Mouse (Mus musculus): Measurements from ENCODE around the gene Icam2. TPM values are rescaled to one million over a fixed set of nuclear protein-coding genes. Genes with fewer than 3 reads are reported as not detected.

Gene Icam2
- polyA plus RNA-seq, 1 experiment from 2014 or later, result 24.5 TPM

GRCm38 (mm10) chr11:106365366-106365765, 22.5 kb downstream of the Icam2 start, which contains the start of gene Prr29:
Gene Prr29 (plus strand): TSS chr11:106365472.
- Histone ChIP-seq H3K9me3 (ENCODE audit: control insufficient read depth, low read length) (no peaks in the 10 kb centered on the region), H3K4me3 (ENCODE audit: low read depth, low read length) (no peak within 1 kb of the TSS), H3K4me1 (ENCODE audit: control insufficient read depth, insufficient read depth, low read length) (no peaks in the 10 kb centered on the region), H3K27me3 (ENCODE audit: control insufficient read depth, insufficient read depth, low read length) (no peaks in the 10 kb centered on the region), H3K4me2 (ENCODE audit: low read depth, severe bottlenecking) (0 out of 2 replicates have a peak within 1 kb of the TSS, but pooled peaks have one; percentile 1), H3K36me3 (ENCODE audit: control insufficient read depth, insufficient read depth, low read length) (no peaks in the 10 kb centered on the region), H3K27ac (replicated peaks; ENCODE audit: low read depth, low read length) (no peak within 1 kb of the TSS), H3K9ac (ENCODE audit: low read length) (no peak within 1 kb of the TSS; the same call in 1 of the 2 replicates)
- no peak for DNase-seq (ENCODE audit: low spot score)
- ATAC-seq (ENCODE audit: insufficient number of reproducible peaks, low FRiP score, low TSS enrichment, low read depth), result no peak
- WGBS, result 45% methylated on average over 10 of the region's 10 CpGs

GRCm38 (mm10) chr11:106364712-106365111, 23.2 kb downstream of the Icam2 start:
- H3K4me3 ChIP-seq (ENCODE audit: low read depth, low read length), result no peak overlapping the region
- no peaks in the 10 kb centered on the region for H3K27me3 ChIP-seq (ENCODE audit: control insufficient read depth, insufficient read depth, low read length)
- no peaks in the 10 kb centered on the region for H3K4me1 ChIP-seq (ENCODE audit: control insufficient read depth, insufficient read depth, low read length)
- DNase-seq (ENCODE audit: low spot score), result no peak
- WGBS, result 10% methylated on average over 11 of the region's 11 CpGs
- H3K9me3 ChIP-seq (ENCODE audit: control insufficient read depth, low read length), result no peaks in the 10 kb centered on the region
- no peak for ATAC-seq (ENCODE audit: insufficient number of reproducible peaks, low FRiP score, low TSS enrichment, low read depth)
- no peak overlapping the region for H3K27ac ChIP-seq (replicated peaks; ENCODE audit: low read depth, low read length)
- H3K36me3 ChIP-seq (ENCODE audit: control insufficient read depth, insufficient read depth, low read length), result no peaks in the 10 kb centered on the region
- H3K4me2 ChIP-seq (ENCODE audit: low read depth, severe bottlenecking), result 0 out of 2 replicates have a peak overlapping the region, but pooled peaks have one; percentile 1
- H3K9ac ChIP-seq (ENCODE audit: low read length), result no peak overlapping the region; the same call in 1 of the 2 replicates

GRCm38 (mm10) chr11:106359350-106359749, 28.5 kb downstream of the Icam2 start:
- no peak overlapping the region for H3K4me2 ChIP-seq (ENCODE audit: low read depth, severe bottlenecking)
- no peak overlapping the region for H3K27ac ChIP-seq (replicated peaks; ENCODE audit: low read depth, low read length)
- no peaks in the 10 kb centered on the region for H3K27me3 ChIP-seq (ENCODE audit: control insufficient read depth, insufficient read depth, low read length)
- H3K36me3 ChIP-seq (ENCODE audit: control insufficient read depth, insufficient read depth, low read length), result no peaks in the 10 kb centered on the region
- no peaks in the 10 kb centered on the region for H3K4me1 ChIP-seq (ENCODE audit: control insufficient read depth, insufficient read depth, low read length)
- WGBS, result 25% methylated on average over 5 of the region's 5 CpGs
- peak; percentile 65 for DNase-seq (ENCODE audit: low spot score)
- no peak for ATAC-seq (ENCODE audit: insufficient number of reproducible peaks, low FRiP score, low TSS enrichment, low read depth)
- H3K9ac ChIP-seq (ENCODE audit: low read length), result no peak overlapping the region
- no peaks in the 10 kb centered on the region for H3K9me3 ChIP-seq (ENCODE audit: control insufficient read depth, low read length)
- no peak overlapping the region for H3K4me3 ChIP-seq (ENCODE audit: low read depth, low read length)

- Histone ChIP-seq H3K4me3 (ENCODE audit: low read depth, low read length) (no peak overlapping the region), H3K4me2 (ENCODE audit: low read depth, severe bottlenecking) (no peak overlapping the region), H3K9ac (ENCODE audit: low read length) (no peak overlapping the region), H3K27me3 (ENCODE audit: control insufficient read depth, insufficient read depth, low read length) (no peaks in the 10 kb centered on the region), H3K9me3 (ENCODE audit: control insufficient read depth, low read length) (no peaks in the 10 kb centered on the region), H3K4me1 (ENCODE audit: control insufficient read depth, insufficient read depth, low read length) (no peaks in the 10 kb centered on the region), H3K36me3 (ENCODE audit: control insufficient read depth, insufficient read depth, low read length) (no peaks in the 10 kb centered on the region), H3K27ac (replicated peaks; ENCODE audit: low read depth, low read length) (no peak overlapping the region)
- ATAC-seq (ENCODE audit: insufficient number of reproducible peaks, low FRiP score, low TSS enrichment, low read depth), result no peak
- 60% methylated on average over 19 of the region's 19 CpGs for WGBS
- DNase-seq (ENCODE audit: low spot score), result no peak
These were observed 32.3 kb downstream of the Icam2 start for GRCm38 (mm10) chr11:106355382-106356128.

GRCm38 (mm10) chr11:106354181-106354580, 33.7 kb downstream of the Icam2 start:
- no peak overlapping the region for H3K9ac ChIP-seq (ENCODE audit: low read length)
- no peaks in the 10 kb centered on the region for H3K9me3 ChIP-seq (ENCODE audit: control insufficient read depth, low read length)
- H3K36me3 ChIP-seq (ENCODE audit: control insufficient read depth, insufficient read depth, low read length), result no peaks in the 10 kb centered on the region
- no peaks in the 10 kb centered on the region for H3K4me1 ChIP-seq (ENCODE audit: control insufficient read depth, insufficient read depth, low read length)
- DNase-seq (ENCODE audit: low spot score), result no peak
- H3K4me3 ChIP-seq (ENCODE audit: low read depth, low read length), result no peak overlapping the region
- H3K27me3 ChIP-seq (ENCODE audit: control insufficient read depth, insufficient read depth, low read length), result no peaks in the 10 kb centered on the region
- ATAC-seq (ENCODE audit: insufficient number of reproducible peaks, low FRiP score, low TSS enrichment, low read depth), result no peak
- WGBS, result 60% methylated on average over 1 of the region's 1 CpGs
- no peak overlapping the region for H3K4me2 ChIP-seq (ENCODE audit: low read depth, severe bottlenecking)
- no peak overlapping the region for H3K27ac ChIP-seq (replicated peaks; ENCODE audit: low read depth, low read length)

GRCm38 (mm10) chr11:106353188-106353587, 34.7 kb downstream of the Icam2 start, which contains the start of gene Scn4a:
Gene Scn4a (minus strand): TSS chr11:106353288.
- Histone ChIP-seq H3K36me3 (ENCODE audit: control insufficient read depth, insufficient read depth, low read length) (no peaks in the 10 kb centered on the region), H3K4me2 (ENCODE audit: low read depth, severe bottlenecking) (no peak within 1 kb of the TSS), H3K27ac (replicated peaks; ENCODE audit: low read depth, low read length) (no peak within 1 kb of the TSS), H3K4me1 (ENCODE audit: control insufficient read depth, insufficient read depth, low read length) (no peaks in the 10 kb centered on the region), H3K9ac (ENCODE audit: low read length) (no peak within 1 kb of the TSS), H3K4me3 (ENCODE audit: low read depth, low read length) (no peak within 1 kb of the TSS), H3K9me3 (ENCODE audit: control insufficient read depth, low read length) (no peaks in the 10 kb centered on the region), H3K27me3 (ENCODE audit: control insufficient read depth, insufficient read depth, low read length) (no peaks in the 10 kb centered on the region)
- ATAC-seq (ENCODE audit: insufficient number of reproducible peaks, low FRiP score, low TSS enrichment, low read depth), result no peak
- 86% methylated on average over 12 of the region's 12 CpGs for WGBS
- DNase-seq (ENCODE audit: low spot score), result no peak

GRCm38 (mm10) chr11:106351941-106352340, 35.9 kb downstream of the Icam2 start:
- ATAC-seq (ENCODE audit: insufficient number of reproducible peaks, low FRiP score, low TSS enrichment, low read depth), result no peak
- Histone ChIP-seq H3K9me3 (ENCODE audit: control insufficient read depth, low read length) (no peaks in the 10 kb centered on the region), H3K27me3 (ENCODE audit: control insufficient read depth, insufficient read depth, low read length) (no peaks in the 10 kb centered on the region), H3K4me1 (ENCODE audit: control insufficient read depth, insufficient read depth, low read length) (no peaks in the 10 kb centered on the region), H3K9ac (ENCODE audit: low read length) (no peak overlapping the region), H3K27ac (replicated peaks; ENCODE audit: low read depth, low read length) (no peak overlapping the region), H3K36me3 (ENCODE audit: control insufficient read depth, insufficient read depth, low read length) (no peaks in the 10 kb centered on the region), H3K4me3 (ENCODE audit: low read depth, low read length) (no peak overlapping the region), H3K4me2 (ENCODE audit: low read depth, severe bottlenecking) (no peak overlapping the region)
- DNase-seq (ENCODE audit: low spot score), result no peak
- 74% methylated on average over 4 of the region's 4 CpGs for WGBS

GRCm38 (mm10) chr11:106351253-106351652, 36.6 kb downstream of the Icam2 start:
- DNase-seq (ENCODE audit: low spot score), result no peak
- Histone ChIP-seq H3K27me3 (ENCODE audit: control insufficient read depth, insufficient read depth, low read length) (no peaks in the 10 kb centered on the region), H3K4me2 (ENCODE audit: low read depth, severe bottlenecking) (no peak overlapping the region), H3K4me3 (ENCODE audit: low read depth, low read length) (no peak overlapping the region), H3K36me3 (ENCODE audit: control insufficient read depth, insufficient read depth, low read length) (no peaks in the 10 kb centered on the region), H3K27ac (replicated peaks; ENCODE audit: low read depth, low read length) (no peak overlapping the region), H3K9ac (ENCODE audit: low read length) (no peak overlapping the region), H3K4me1 (ENCODE audit: control insufficient read depth, insufficient read depth, low read length) (no peaks in the 10 kb centered on the region), H3K9me3 (ENCODE audit: control insufficient read depth, low read length) (no peaks in the 10 kb centered on the region)
- 62% methylated on average over 3 of the region's 3 CpGs for WGBS
- ATAC-seq (ENCODE audit: insufficient number of reproducible peaks, low FRiP score, low TSS enrichment, low read depth), result no peak
